Mouse (Mus musculus) hindbrain, embryonic 13.5 days (tissue): ENCODE data around the gene Zfp770. TPM values are rescaled to one million over a fixed set of nuclear protein-coding genes. Genes with fewer than 3 reads are reported as not detected.
"Not testable (repeated sequence)": the region's sequence is repeated elsewhere in the genome, so short reads cannot be mapped to it uniquely, and the experiment has no call there.

Source experiments
- ATAC-seq: fragments of 200-750 bp; cut with Nextera tagmentation; 2 replicates; pipeline ENCODE4 v1.8.0; 2017; ENCODE audit warnings: moderate TSS enrichment; ENCODE audit not compliant: low FRiP score
- H3K27ac ChIP-seq: fragments of 300-500 bp; sonication (generic); 2 replicates; pipeline ENCODE4 v1.5.1; 2015; ENCODE audit warnings: inconsistent platforms, mild to moderate bottlenecking, moderate library complexity
- H3K27me3 ChIP-seq: fragments of 300-500 bp; sonication (generic); 2 replicates; pipeline ENCODE4 v1.6.1; 2015; ENCODE audit warnings: mild to moderate bottlenecking, inconsistent platforms
- H3K36me3 ChIP-seq: fragments of 300-500 bp; sonication (generic); 2 replicates; pipeline ENCODE4 v1.6.1; 2015; ENCODE audit warnings: mild to moderate bottlenecking, inconsistent platforms
- H3K4me1 ChIP-seq: fragments of 300-500 bp; sonication (generic); replicated peaks from 2 replicates; pipeline ENCODE4 v1.6.1; 2015; ENCODE audit warnings: inconsistent platforms
- H3K4me2 ChIP-seq: fragments of 300-500 bp; sonication (generic); 2 replicates; pipeline ENCODE4 v1.6.1; 2015; ENCODE audit warnings: inconsistent platforms, mild to moderate bottlenecking, moderate library complexity
- H3K4me3 ChIP-seq: fragments of 300-500 bp; sonication (generic); 2 replicates; pipeline ENCODE4 v1.5.1; 2015; ENCODE audit warnings: mild to moderate bottlenecking, inconsistent platforms
- H3K9ac ChIP-seq: fragments of 300-500 bp; sonication (generic); 2 replicates; pipeline ENCODE4 v1.6.1; 2015; ENCODE audit warnings: mild to moderate bottlenecking, inconsistent platforms
- H3K9me3 ChIP-seq: fragments of 300-500 bp; sonication (generic); 2 replicates; pipeline ENCODE4 v1.6.1; 2016; ENCODE audit warnings: inconsistent platforms
- WGBS: fragments of 180-500 bp; shearing (Covaris S2); methylation state at CpG from one replicate; pipeline ENCODE4 v1.1.7; 2015; 5-methylcytosine and 5-hydroxymethylcytosine counted together
- polyA plus RNA-seq: library from polyadenylated mRNA; unstranded; fragments of >200 nt; fragmentation: Nextera tagmentation; extraction: Ambion mirVana; gene quantifications from 2 replicates; pipeline ENCODE4 v1.2.1, GENCODE M21; 2015

Zfp770 gene
- polyA plus RNA-seq: 5.0 and 5.2 TPM in 2 replicates

GRCm38 (mm10) chr2:114200932-114201559 is at the start of gene Zfp770:
Gene Zfp770, minus strand, starts transcription at chr2:114201469.
- H3K4me1 ChIP-seq: peaks cover 17% of the 10 kb centered on the region
- peak within 1 kb of the TSS; percentile 94 for H3K9ac ChIP-seq
- H3K4me2 ChIP-seq: peak within 1 kb of the TSS; percentile 77
- peak within 1 kb of the TSS; percentile 82 for H3K27ac ChIP-seq
- no peaks in the 10 kb centered on the region for H3K27me3 ChIP-seq
- WGBS: under 1% methylated on average over 36 of the region's 36 CpGs
- H3K9me3 ChIP-seq: no peaks in the 10 kb centered on the region
- H3K36me3 ChIP-seq: peaks cover 13% of the 10 kb centered on the region
- peak within 1 kb of the TSS; percentile 85 for H3K4me3 ChIP-seq
- peak; percentile 96 for ATAC-seq

- Histone ChIP-seq H3K4me1 (no peaks in the 10 kb centered on the region), H3K4me2 (no peak overlapping the region), H3K36me3 (no peaks in the 10 kb centered on the region), H3K9ac (no peak overlapping the region), H3K4me3 (no peak overlapping the region), H3K27me3 (no peaks in the 10 kb centered on the region), H3K9me3 (no peaks in the 10 kb centered on the region), H3K27ac (no peak overlapping the region)
- ATAC-seq: no peak
- WGBS: 82% methylated on average over 6 of the region's 6 CpGs
These were observed 48.2 kb upstream of the Zfp770 start for GRCm38 (mm10) chr2:114249440-114249839.

DNA sequence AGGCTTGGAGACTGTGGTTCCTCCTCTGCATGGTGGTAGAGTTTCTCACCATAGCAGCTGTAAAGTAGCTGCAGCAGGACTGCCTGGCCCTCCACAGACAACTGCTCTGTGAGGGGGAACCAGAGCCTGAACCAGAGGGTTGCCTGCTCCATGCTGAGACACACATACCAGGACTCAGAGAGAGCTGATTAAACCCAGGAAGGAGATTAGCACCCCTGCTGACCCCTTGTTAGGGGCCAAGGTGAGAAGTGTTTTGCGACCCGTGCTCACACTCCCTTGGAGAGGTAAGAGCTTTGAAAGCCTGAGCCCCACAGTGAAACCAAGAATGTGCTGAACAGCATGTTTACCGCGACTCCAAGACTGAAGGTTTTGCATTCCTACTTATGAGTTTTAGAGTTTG is 36.4 kb upstream of the Zfp770 start:
- H3K27ac ChIP-seq: no peak overlapping the region
- H3K4me3 ChIP-seq: no peak overlapping the region
- no peak overlapping the region for H3K9ac ChIP-seq
- no peaks in the 10 kb centered on the region for H3K9me3 ChIP-seq
- H3K36me3 ChIP-seq: no peaks in the 10 kb centered on the region
- no peak overlapping the region for H3K4me2 ChIP-seq
- H3K27me3 ChIP-seq: no peaks in the 10 kb centered on the region
- ATAC-seq: no peak
- 16% methylated on average over 4 of the region's 4 CpGs for WGBS
- no peaks in the 10 kb centered on the region for H3K4me1 ChIP-seq

- Histone ChIP-seq H3K27me3 (no peaks in the 10 kb centered on the region), H3K4me1 (no peaks in the 10 kb centered on the region), H3K36me3 (no peaks in the 10 kb centered on the region), H3K9me3 (no peaks in the 10 kb centered on the region), H3K4me3 (no peak overlapping the region), H3K4me2 (no peak overlapping the region), H3K9ac (no peak overlapping the region), H3K27ac (no peak overlapping the region)
- WGBS: 81% methylated on average over 1 of the region's 1 CpGs
- no peak for ATAC-seq
These were observed 35.3 kb upstream of the Zfp770 start for GRCm38 (mm10) chr2:114236566-114236965.

DNA sequence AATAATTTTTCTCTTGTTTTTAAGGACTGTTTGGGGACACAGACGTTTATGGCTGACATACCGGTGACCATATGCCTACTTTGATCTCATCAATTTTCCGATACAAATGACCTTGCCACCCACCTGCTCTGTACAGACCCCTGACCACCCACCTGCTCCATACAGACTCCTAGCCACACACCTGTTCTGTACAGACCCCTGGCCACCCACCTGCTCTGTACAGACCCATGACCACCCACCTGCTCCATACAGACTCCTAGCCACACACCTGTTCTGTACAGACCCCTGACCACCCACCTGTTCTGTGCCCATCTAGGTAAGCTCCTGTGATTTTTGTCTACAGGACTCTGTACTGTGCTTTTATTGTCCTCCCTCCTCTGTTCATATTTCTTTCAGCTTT is 34.3 kb upstream of the Zfp770 start:
- no peak for ATAC-seq
- no peak overlapping the region for H3K4me2 ChIP-seq
- no peaks in the 10 kb centered on the region for H3K36me3 ChIP-seq
- no peaks in the 10 kb centered on the region for H3K4me1 ChIP-seq
- H3K27ac ChIP-seq: no peak overlapping the region
- H3K27me3 ChIP-seq: no peaks in the 10 kb centered on the region
- no peaks in the 10 kb centered on the region for H3K9me3 ChIP-seq
- no peak overlapping the region for H3K9ac ChIP-seq
- WGBS: 81% methylated on average over 3 of the region's 3 CpGs
- no peak overlapping the region for H3K4me3 ChIP-seq

DNA sequence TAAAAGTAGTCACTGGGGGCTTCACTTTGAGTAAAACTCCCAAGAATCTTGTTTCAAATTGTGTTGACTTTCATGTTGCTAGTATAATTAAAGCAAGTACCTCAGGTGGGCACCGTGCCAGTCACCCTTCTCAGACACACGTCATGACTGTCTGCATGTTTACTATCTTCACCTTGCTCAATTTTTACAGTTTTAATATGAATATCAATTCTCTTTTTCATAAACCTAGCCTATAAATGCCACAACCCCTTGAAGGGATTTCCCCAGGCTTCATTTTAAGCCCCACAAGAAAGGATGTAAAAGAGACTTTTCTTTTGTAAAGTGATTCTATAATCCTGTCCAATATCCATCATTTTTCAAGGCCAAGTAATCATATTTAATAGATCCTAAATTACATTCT is 30.0 kb upstream of the Zfp770 start:
- Histone ChIP-seq H3K27me3 (no peaks in the 10 kb centered on the region), H3K9ac (no peak overlapping the region), H3K4me1 (no peaks in the 10 kb centered on the region), H3K4me2 (no peak overlapping the region), H3K27ac (no peak overlapping the region), H3K9me3 (no peaks in the 10 kb centered on the region), H3K36me3 (no peaks in the 10 kb centered on the region), H3K4me3 (no peak overlapping the region)
- ATAC-seq: no peak
- WGBS: 81% methylated on average over 2 of the region's 2 CpGs

DNA sequence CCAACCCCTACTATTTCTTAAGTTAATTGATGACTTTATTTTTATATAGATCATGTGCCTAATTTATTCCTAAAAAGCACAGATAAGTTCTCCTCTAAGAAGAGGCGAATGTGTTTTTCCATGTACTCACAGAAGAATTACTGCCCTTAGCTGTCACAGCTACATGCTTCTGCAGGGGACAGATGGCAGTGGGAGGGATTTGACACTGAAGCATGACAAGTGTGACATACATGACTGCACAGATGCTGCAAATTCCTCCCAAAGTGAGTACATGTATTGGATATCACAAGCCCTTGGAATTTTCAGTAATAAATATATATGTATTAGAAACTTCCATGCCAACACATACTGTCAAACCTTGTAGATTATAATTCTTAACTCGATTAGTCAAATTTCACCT is 27.4 kb upstream of the Zfp770 start:
- Histone ChIP-seq H3K27ac (no peak overlapping the region), H3K36me3 (no peaks in the 10 kb centered on the region), H3K9me3 (no peaks in the 10 kb centered on the region), H3K4me2 (no peak overlapping the region), H3K27me3 (no peaks in the 10 kb centered on the region), H3K4me3 (no peak overlapping the region), H3K4me1 (no peaks in the 10 kb centered on the region), H3K9ac (no peak overlapping the region)
- no peak for ATAC-seq
- 86% methylated on average over 2 of the region's 2 CpGs for WGBS

DNA sequence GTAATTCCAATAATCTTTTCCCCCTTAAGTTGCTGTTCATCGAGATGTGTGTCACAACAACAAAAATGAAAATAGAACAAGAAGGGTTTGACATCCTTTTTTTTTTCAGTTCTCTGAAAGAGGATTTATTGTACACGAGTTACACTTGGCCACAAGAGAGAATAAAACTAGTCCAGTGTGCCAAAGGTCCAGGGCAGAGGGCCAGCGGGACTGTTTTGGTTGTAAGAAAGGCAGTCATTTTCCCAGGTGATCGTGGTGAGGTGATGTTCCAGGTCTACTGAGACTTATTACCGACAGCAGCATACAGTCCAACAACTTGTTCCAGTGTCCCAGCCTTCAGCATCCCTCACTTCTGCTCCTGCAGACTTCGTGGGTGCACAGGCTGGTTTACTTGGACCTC is 3.8 kb upstream of the Zfp770 start:
- Histone ChIP-seq H3K27ac (no peak overlapping the region), H3K4me1 (peaks cover 12% of the 10 kb centered on the region), H3K27me3 (no peaks in the 10 kb centered on the region), H3K9ac (no peak overlapping the region), H3K36me3 (no peaks in the 10 kb centered on the region), H3K4me3 (no peak overlapping the region), H3K4me2 (no peak overlapping the region), H3K9me3 (no peaks in the 10 kb centered on the region)
- 74% methylated on average over 6 of the region's 6 CpGs for WGBS
- ATAC-seq: no peak

GRCm38 (mm10) chr2:114201574-114201973 is 305 bp upstream of the Zfp770 start:
- ATAC-seq: peak; percentile 60
- no peaks in the 10 kb centered on the region for H3K9me3 ChIP-seq
- H3K36me3 ChIP-seq: peaks cover 8% of the 10 kb centered on the region
- peak overlapping the region; percentile 85 for H3K4me3 ChIP-seq
- WGBS: 32% methylated on average over 4 of the region's 4 CpGs
- H3K4me1 ChIP-seq: peaks cover 17% of the 10 kb centered on the region
- H3K27ac ChIP-seq: peak overlapping the region; percentile 82
- no peaks in the 10 kb centered on the region for H3K27me3 ChIP-seq
- peak overlapping the region; percentile 94 for H3K9ac ChIP-seq
- peak overlapping the region; percentile 77 for H3K4me2 ChIP-seq

GRCm38 (mm10) chr2:114196421-114196820 is 4.8 kb downstream of the Zfp770 start:
- H3K27me3 ChIP-seq: no peaks in the 10 kb centered on the region
- no peak overlapping the region for H3K9ac ChIP-seq
- no peaks in the 10 kb centered on the region for H3K9me3 ChIP-seq
- no peak overlapping the region for H3K4me3 ChIP-seq
- WGBS: 86% methylated on average over 5 of the region's 5 CpGs
- H3K36me3 ChIP-seq: peaks cover 25% of the 10 kb centered on the region
- peaks cover 12% of the 10 kb centered on the region for H3K4me1 ChIP-seq
- H3K27ac ChIP-seq: no peak overlapping the region; the same call in 1 of the 2 replicates
- H3K4me2 ChIP-seq: no peak overlapping the region
- no peak for ATAC-seq

GRCm38 (mm10) chr2:114186924-114187323 is 14.3 kb downstream of the Zfp770 start, which contains the start of gene Aqr:
Gene Aqr, minus strand, starts transcription at chr2:114187024.
- H3K4me1 ChIP-seq, H3K4me2 ChIP-seq, H3K36me3 ChIP-seq, ATAC-seq, H3K9ac ChIP-seq, H3K27ac ChIP-seq, H3K27me3 ChIP-seq, H3K9me3 ChIP-seq, H3K4me3 ChIP-seq: not testable (repeated sequence)
- 83% methylated on average over 1 of the region's 6 CpGs for WGBS

DNA sequence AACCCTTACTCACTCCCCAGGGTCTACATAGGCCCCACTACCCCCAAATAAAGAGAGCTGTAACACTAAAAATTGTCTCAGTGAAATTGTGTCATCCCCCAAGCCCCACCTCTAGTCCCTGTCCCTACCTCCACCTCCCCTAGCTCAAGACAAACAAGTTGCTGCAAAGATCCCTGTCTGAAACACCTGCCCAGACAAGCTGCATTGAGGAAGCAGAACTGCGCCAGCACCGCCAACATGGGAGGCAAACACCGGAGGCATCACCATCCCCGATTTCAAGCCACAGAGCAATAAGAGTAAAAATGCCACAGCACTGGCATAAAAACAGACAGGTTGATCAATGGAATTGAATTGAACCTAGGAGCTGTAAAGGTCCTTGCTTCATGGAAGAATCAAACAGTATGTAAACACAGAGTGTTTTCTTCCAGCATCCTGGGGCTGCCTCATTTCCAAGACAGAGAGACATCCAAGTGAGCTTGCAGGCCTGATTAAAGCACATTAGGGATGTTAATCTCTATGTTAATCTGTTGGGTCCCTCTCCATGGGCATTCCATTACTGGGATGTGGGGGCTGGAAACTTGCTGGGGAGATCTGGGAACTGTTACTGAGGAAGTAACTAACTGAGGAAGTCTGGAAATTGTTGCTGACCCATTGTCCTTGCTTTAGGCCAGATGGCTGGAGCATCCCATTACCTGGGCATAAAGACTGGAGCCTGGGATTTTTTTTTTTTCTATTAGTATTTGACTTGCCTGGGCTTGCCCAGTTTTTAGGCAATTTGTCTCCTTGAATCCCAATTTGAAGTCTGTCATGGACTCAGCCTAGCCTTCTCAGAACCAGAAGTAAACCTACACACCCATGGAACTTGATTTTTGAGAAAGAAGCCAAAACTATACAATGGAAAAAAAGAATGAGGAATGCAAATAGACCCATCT is 23.2 kb downstream of the Zfp770 start:
- ATAC-seq: no peak
- Histone ChIP-seq H3K36me3 (no peaks in the 10 kb centered on the region), H3K9ac (no peak overlapping the region), H3K27me3 (no peaks in the 10 kb centered on the region), H3K27ac (no peak overlapping the region), H3K9me3 (no peaks in the 10 kb centered on the region), H3K4me2 (no peak overlapping the region), H3K4me3 (no peak overlapping the region), H3K4me1 (peaks cover 15% of the 10 kb centered on the region)
- 53% methylated on average over 4 of the region's 4 CpGs for WGBS
